Mouse (Mus musculus) embryonic stem cell, embryonic (primary cell): ENCODE results near the gene Mrtfb.
"Not testable (repeated sequence)": the region's sequence is repeated elsewhere in the genome, so short reads cannot be mapped to it uniquely, and the experiment has no call there.

ENCODE experiments used
- CTCF ChIA-PET, 4 experiments: fragments of 300-600 bp in 2 of 4; fragments of 350-600 bp in 2 of 4; sonication (Branson Sonifier 250); formaldehyde crosslinking; loops; one replicate each; lab custom pipeline; 2022; ENCODE audit warnings: inconsistent platforms in 2 of 4; lab: Charles Lee
- POLR2A ChIA-PET, 4 experiments: fragments of 300-600 bp in 2 of 4; fragments of 350-600 bp in 2 of 4; sonication (Branson Sonifier 250); formaldehyde crosslinking; loops; one replicate each; lab custom pipeline; 2022; ENCODE audit warnings: antibody characterized with exemption in 4 of 4, inconsistent platforms in 1 of 4; lab: Charles Lee

Mrtfb gene

DNA sequence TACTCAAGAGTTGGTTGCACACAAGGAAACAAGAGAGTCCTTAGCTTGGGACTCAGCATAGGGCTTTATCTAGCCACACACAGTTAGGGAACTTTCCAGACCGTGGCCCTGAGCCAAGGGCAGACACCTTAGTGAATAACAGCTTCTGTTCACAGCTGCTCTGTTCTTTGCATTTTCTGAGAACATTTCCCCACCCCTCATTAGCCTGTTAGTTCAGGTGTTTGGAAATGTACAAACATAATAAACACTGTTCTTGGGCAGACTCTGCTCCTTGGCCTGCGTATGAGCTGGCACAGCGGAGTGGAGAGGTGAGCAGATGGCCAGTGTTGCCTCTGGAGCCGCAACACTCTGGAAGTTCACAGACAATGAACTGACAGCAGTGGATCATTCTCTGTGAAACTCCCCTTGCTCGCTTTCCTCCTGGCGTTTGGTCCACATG, 74.0 kb downstream of the Mrtfb start:
- POLR2A ChIA-PET, result interaction anchor here in 1 of 4 experiments (1.1 kb wide), 1 partner anchor 10 kb away, joined by 3 read pairs; no protein-coding TSS in a partner anchor

DNA sequence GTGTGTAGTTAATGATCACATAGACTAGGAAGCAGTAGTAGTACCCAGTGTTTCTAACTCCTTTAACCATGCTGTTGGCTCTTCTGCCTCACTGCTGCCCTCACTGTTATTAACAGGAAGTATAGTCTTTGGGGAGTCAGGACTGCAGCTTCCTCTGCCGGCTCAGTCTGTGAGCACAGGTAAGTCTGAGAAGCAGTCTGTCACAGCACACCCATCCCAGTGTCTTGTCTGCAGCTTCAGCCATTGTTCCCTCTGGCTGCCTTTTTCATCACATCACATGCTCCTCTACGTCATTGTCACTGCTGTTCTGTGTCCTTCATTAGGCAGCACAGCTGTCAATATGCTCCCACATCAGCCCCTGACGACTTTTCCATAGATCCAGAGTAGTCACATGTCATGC, 75.6 kb downstream of the Mrtfb start:
- CTCF ChIA-PET, result no interaction called here
- POLR2A ChIA-PET, result interaction anchor here in 1 of 4 experiments (1.3 kb wide), 1 partner anchor 19 kb away, joined by 3 read pairs; no protein-coding TSS in a partner anchor

More for the DNA sequence above, 74.0 kb downstream of the Mrtfb start:
- CTCF ChIA-PET, result interaction anchor here in 1 of 4 experiments (0.6 kb wide), 1 partner anchor 40 kb away, joined by 6 read pairs; no protein-coding TSS in a partner anchor

- CTCF ChIA-PET, result no interaction called here
- POLR2A ChIA-PET, result interaction anchor here in 1 of 4 experiments (1.3 kb wide), 1 partner anchor 19 kb away, joined by 3 read pairs; no protein-coding TSS in a partner anchor
Measured at GRCm38 (mm10) chr16:13332536-13332935, 76.3 kb downstream of the Mrtfb start.

GRCm38 (mm10) chr16:13333781-13334341, 77.6 kb downstream of the Mrtfb start:
- CTCF ChIA-PET, result no interaction called here

GRCm38 (mm10) chr16:13336503-13337230, 80.4 kb downstream of the Mrtfb start:
- ChIA-PET POLR2A (interaction anchor here in 1 of 4 experiments (0.6 kb wide), 1 partner anchor 80 kb away, joined by 4 read pairs; no protein-coding TSS in a partner anchor), CTCF (interaction anchor here in 2 of 4 experiments (0.7 to 1.1 kb wide), 3 partner anchors 30 to 73 kb away, joined by 3 to 4 read pairs (median 3); no protein-coding TSS in a partner anchor)

More at GRCm38 (mm10) chr16:13333781-13334341, 77.6 kb downstream of the Mrtfb start:
- POLR2A ChIA-PET, result no interaction called here

DNA sequence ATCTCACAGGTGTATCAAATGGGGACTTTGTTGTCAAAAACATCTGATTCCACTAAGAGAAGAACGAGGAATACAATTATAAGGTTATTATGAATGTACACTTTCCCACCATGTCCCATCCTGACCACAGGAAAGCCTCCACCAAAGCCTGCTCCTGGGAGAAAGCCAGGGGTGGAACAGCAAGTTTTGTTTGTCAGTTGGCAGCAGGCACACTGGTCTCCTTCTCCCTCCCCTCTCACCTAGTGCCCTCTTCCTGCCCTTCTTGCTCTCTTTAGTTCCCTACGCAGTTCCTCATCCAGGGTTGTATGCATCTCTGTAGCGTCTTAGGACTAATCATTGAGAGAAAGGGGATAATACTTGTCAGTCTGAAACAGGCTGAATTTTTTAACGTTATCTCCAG, 81.8 kb downstream of the Mrtfb start:
- ChIA-PET CTCF (no interaction called here), POLR2A (no interaction called here)

- CTCF ChIA-PET, result no interaction called here
- POLR2A ChIA-PET, result interaction anchor here in 1 of 4 experiments (0.8 to 1.0 kb wide), 2 partner anchors 10 kb away, joined by 3 read pairs; no protein-coding TSS in a partner anchor
Measured at GRCm38 (mm10) chr16:13339433-13339832, 83.2 kb downstream of the Mrtfb start.

GRCm38 (mm10) chr16:13345822-13346221, 89.5 kb downstream of the Mrtfb start:
- POLR2A ChIA-PET, result interaction anchor here in 1 of 4 experiments (1.1 kb wide), 1 partner anchor 196 kb away, joined by 3 read pairs; no protein-coding TSS in a partner anchor
- CTCF ChIA-PET, result not testable (repeated sequence)

DNA sequence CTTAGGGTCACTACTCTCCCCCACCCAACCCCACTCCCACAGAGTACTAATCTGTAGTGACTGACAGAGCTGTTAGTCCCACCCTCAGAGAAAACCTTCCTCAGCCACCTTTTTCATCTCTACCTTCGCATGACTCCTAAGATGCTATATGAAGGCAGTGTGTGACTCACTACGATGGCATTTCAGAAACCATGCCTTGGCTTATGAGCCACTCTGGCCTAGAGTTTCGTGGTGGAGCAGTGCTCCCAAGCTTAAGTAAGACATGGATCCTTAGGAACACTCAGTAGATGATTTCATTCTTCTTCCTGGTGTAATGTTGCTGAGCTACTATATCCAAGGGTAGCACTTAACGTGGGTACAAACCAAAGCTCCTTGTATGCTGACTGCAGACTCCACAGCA, 94.4 kb downstream of the Mrtfb start:
- ChIA-PET CTCF (interaction anchor here (0.6 to 1.6 kb wide), 5 partner anchors 53 to 220 kb away, joined by 3 to 9 read pairs (median 3); no protein-coding TSS in a partner anchor), POLR2A (interaction anchor here in 2 of 4 experiments (0.6 to 1.3 kb wide), 4 partner anchors 9 to 85 kb away, joined by 3 to 4 read pairs (median 4); no protein-coding TSS in a partner anchor)

DNA sequence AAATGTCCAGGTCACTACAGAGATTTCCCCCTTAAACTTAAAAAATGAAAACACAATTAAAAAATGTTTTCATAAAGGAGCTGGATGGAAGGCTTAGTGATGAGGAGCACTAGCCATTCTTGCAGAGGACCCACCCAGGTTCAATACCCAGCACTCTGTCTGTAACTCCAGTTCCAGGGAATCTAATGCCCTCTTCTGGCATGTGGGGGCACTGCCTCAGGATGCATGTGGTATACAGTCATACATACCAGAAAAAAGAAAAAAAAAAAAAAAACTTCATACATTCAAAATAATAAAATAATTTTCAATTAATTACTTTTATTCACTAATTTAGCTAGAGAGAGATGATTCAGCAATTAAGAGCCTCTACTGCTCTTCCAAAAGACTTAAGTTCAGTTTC, 95.0 kb downstream of the Mrtfb start:
- POLR2A ChIA-PET, result interaction anchor here in 2 of 4 experiments (0.8 to 1.3 kb wide), 3 partner anchors 10 to 19 kb away, joined by 3 to 4 read pairs (median 3); no protein-coding TSS in a partner anchor
- CTCF ChIA-PET, result interaction anchor here (0.6 to 1.6 kb wide), 9 partner anchors 38 to 1116 kb away, joined by 3 to 9 read pairs (median 3); no protein-coding TSS in a partner anchor

DNA sequence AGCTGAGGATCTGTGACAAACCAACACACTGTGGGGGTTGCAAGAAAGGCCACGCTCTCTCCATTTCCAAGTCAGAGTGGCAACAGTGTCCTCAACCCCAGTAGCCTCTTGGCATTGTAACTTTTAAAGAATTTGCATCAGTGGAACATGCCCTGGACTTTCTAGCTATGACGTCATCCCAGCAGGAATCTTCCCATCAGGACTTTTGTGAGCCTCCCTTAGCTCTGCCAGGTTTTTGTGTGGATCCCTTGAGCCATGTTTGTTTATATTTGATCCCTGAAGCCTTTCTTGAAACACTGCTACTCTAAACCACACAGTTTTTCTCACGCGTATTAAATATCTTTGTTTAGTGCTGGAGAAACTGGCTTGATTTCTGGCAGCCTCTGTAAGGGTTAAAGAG, 97.6 kb downstream of the Mrtfb start:
- POLR2A ChIA-PET, result interaction anchor here in 1 of 4 experiments (1.4 kb wide), 1 partner anchor 63 kb away, joined by 4 read pairs; no protein-coding TSS in a partner anchor

GRCm38 (mm10) chr16:13354431-13354830, 98.2 kb downstream of the Mrtfb start:
- POLR2A ChIA-PET, result interaction anchor here in 1 of 4 experiments (1.4 kb wide), 1 partner anchor 62 kb away, joined by 4 read pairs; no protein-coding TSS in a partner anchor
- CTCF ChIA-PET, result interaction anchor here in 1 of 4 experiments (0.6 kb wide), 1 partner anchor 234 kb away, joined by 6 read pairs; no protein-coding TSS in a partner anchor

More for the DNA sequence above, 97.6 kb downstream of the Mrtfb start:
- CTCF ChIA-PET, result interaction anchor here in 1 of 4 experiments (0.6 kb wide), 1 partner anchor 234 kb away, joined by 6 read pairs; no protein-coding TSS in a partner anchor

GRCm38 (mm10) chr16:13357806-13358679, 101.8 kb downstream of the Mrtfb start:
- ChIA-PET CTCF (interaction anchor here in 3 of 4 experiments (0.6 to 1.7 kb wide), 9 partner anchors 9 to 1086 kb away, joined by 3 to 5 read pairs (median 3); no protein-coding TSS in a partner anchor), POLR2A (interaction anchor here in 2 of 4 experiments (0.6 to 1.9 kb wide), 7 partner anchors 9 to 239 kb away, joined by 3 to 7 read pairs (median 3); partner anchors contain the start of gene Mrtfb (in 1 of the 2))

DNA sequence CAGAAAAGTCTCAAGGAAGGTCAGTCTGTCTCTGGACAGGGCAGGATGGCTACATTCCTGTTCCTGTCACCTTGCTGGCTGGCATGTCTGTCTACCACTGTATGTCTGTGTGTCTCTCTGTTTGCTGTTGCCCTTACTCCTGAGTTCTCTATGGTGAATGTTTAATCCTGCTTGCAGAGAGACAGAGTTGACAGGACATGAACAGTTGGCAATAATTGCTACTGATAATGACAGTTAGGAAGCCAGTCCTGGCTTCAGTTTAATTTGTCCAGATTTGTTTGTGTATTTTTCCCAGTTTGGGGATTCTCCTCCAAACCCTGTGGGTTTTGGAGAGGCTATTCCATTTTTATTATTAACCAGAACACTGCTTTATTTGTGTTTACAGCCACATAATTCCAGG, 102.5 kb downstream of the Mrtfb start:
- ChIA-PET CTCF (interaction anchor here in 1 of 4 experiments (0.6 kb wide), 1 partner anchor 187 kb away, joined by 3 read pairs; no protein-coding TSS in a partner anchor), POLR2A (interaction anchor here in 1 of 4 experiments (0.6 to 1.5 kb wide), 4 partner anchors 9 to 225 kb away, joined by 3 to 7 read pairs (median 4); partner anchors contain the start of gene Mrtfb)

- CTCF ChIA-PET, result no interaction called here
Measured at GRCm38 (mm10) chr16:13359405-13359858, 103.2 kb downstream of the Mrtfb start.

GRCm38 (mm10) chr16:13360208-13360607, 103.9 kb downstream of the Mrtfb start:
- ChIA-PET POLR2A (no interaction called here), CTCF (no interaction called here)

More at GRCm38 (mm10) chr16:13359405-13359858, 103.2 kb downstream of the Mrtfb start:
- POLR2A ChIA-PET, result no interaction called here

DNA sequence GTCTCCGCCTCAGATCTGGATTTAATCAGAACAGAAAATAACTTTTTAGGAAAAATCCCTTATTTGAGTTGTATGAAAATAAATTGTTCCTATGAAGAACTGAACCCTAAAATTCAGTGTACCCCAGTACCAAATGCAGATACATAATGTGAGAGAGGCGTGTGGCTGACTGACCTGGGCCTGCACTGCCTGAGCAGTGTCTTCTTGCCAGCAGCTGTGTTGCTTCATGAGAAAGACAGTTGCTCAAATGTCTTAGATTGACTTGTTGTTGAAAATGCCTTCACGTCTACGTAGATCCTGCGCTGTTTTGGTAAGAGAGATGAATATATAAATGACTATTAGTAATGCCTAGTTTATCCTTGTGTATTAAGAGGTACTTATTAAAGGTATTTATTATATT, 104.6 kb downstream of the Mrtfb start:
- POLR2A ChIA-PET, result no interaction called here
- CTCF ChIA-PET, result no interaction called here
